Mouse (Mus musculus) lung, embryonic 16.5 days (tissue): Measurements from ENCODE around the gene Meis2. TPM values are rescaled to one million over a fixed set of nuclear protein-coding genes. Genes with fewer than 3 reads are reported as not detected.

Experiments used
- ATAC-seq: fragments of 200-750 bp; cut with Nextera tagmentation; 2 replicates; pipeline ENCODE4 v1.8.0; 2017; ENCODE audit warnings: low read depth, mild to moderate bottlenecking, moderate library complexity
- H3K27ac ChIP-seq: fragments of 300-500 bp; sonication (generic); 2 replicates; pipeline ENCODE4 v1.5.1; 2014; ENCODE audit warnings: mild to moderate bottlenecking, control low read depth, low read length
- H3K27me3 ChIP-seq: fragments of 300-500 bp; sonication (generic); 2 replicates; pipeline ENCODE4 v1.6.1; 2014; ENCODE audit warnings: low read depth, low read length, mixed read lengths; ENCODE audit not compliant: control insufficient read depth, insufficient read depth
- H3K36me3 ChIP-seq: fragments of 300-500 bp; sonication (generic); 2 replicates; pipeline ENCODE4 v1.6.1; 2014; ENCODE audit warnings: low read length; ENCODE audit not compliant: control insufficient read depth, insufficient read depth
- H3K4me1 ChIP-seq: fragments of 300-500 bp; sonication (generic); replicated peaks from 2 replicates; pipeline ENCODE4 v1.6.1; 2014; ENCODE audit warnings: low read length, mixed read lengths; ENCODE audit not compliant: control insufficient read depth, insufficient read depth
- H3K4me2 ChIP-seq: fragments of 300-500 bp; sonication (generic); 2 replicates; pipeline ENCODE4 v1.6.1; 2014; ENCODE audit warnings: low read depth, low read length, control low read depth
- H3K4me3 ChIP-seq: fragments of 300-500 bp; sonication (generic); 2 replicates; pipeline ENCODE4 v1.5.1; 2014; ENCODE audit warnings: mild to moderate bottlenecking, low read length, control low read depth
- H3K9ac ChIP-seq: fragments of 300-500 bp; sonication (generic); 2 replicates; pipeline ENCODE4 v1.6.1; 2014; ENCODE audit warnings: low read length, control low read depth
- H3K9me3 ChIP-seq: fragments of 300-500 bp; sonication (generic); 2 replicates; pipeline ENCODE4 v1.6.1; 2016; ENCODE audit warnings: low read length; ENCODE audit not compliant: control insufficient read depth
- WGBS: fragments of 180-500 bp; shearing (Covaris S2); extraction: QIAGEN DNeasy Blood & Tissue Kit; methylation state at CpG from one replicate; pipeline ENCODE4 v1.1.7; 2014; 5-methylcytosine and 5-hydroxymethylcytosine counted together
- polyA plus RNA-seq: library from polyadenylated mRNA; unstranded; fragments of >200 nt; fragmentation: Nextera tagmentation; extraction: Ambion mirVana; gene quantifications from 2 replicates; pipeline ENCODE4 v1.2.1, GENCODE M21; 2015

Gene Meis2
- polyA plus RNA-seq, 1 experiment from 2014 or later, result 24.2 TPM

DNA sequence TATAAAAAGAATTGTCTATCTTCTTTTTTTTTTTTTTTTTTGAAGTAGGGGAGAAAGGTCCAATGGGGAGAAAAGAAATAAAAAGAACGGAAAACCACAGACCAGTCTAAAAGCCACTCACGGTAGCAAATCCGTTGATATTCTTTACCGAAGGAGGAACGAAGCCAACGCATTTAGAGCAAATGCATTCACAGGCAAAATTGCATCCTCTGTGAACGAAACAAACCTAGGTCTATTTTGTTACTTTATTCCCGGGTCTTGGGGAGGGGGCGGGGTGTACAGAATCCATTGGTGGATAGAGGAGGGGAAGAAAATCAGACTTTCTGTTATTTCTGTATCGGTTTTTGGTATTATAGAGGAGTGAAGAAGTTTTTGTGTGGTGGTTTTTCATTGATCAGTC, 206.7 kb downstream of the Meis2 start:
- Histone ChIP-seq H3K27ac (no peak overlapping the region), H3K36me3 (no peaks in the 10 kb centered on the region), H3K4me2 (0 out of 2 replicates have a peak overlapping the region, but pooled peaks have one; percentile 63), H3K4me1 (peaks cover 18% of the 10 kb centered on the region), H3K27me3 (peaks cover 35% of the 10 kb centered on the region), H3K9me3 (no peaks in the 10 kb centered on the region), H3K4me3 (no peak overlapping the region), H3K9ac (no peak overlapping the region)
- 18% methylated on average over 10 of the region's 10 CpGs for WGBS
- ATAC-seq, result no peak

DNA sequence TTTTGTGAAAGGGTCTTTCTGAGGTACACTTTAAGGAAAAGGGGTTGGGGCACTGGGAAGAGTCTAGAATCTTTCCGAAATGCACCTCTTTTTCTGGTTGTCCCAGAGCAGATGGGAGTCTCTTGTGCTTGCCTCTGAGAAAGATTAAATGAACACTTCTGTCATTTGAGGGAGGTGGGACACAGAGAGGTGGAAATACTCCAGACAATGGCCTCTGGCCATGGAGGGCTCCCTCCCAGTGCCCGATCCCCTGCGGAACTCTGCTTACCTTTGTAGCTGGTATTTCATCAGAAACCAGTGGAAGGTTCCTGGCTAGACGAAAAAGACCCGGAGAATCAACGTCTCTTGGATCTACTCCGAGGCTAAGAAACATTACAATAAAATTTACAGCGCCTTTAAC, 207.4 kb downstream of the Meis2 start:
- Histone ChIP-seq H3K9me3 (no peaks in the 10 kb centered on the region), H3K4me1 (peaks cover 18% of the 10 kb centered on the region), H3K27me3 (peaks cover 41% of the 10 kb centered on the region), H3K4me3 (no peak overlapping the region), H3K4me2 (no peak overlapping the region), H3K9ac (no peak overlapping the region), H3K36me3 (no peaks in the 10 kb centered on the region), H3K27ac (no peak overlapping the region)
- WGBS, result 38% methylated on average over 8 of the region's 8 CpGs
- no peak for ATAC-seq

DNA sequence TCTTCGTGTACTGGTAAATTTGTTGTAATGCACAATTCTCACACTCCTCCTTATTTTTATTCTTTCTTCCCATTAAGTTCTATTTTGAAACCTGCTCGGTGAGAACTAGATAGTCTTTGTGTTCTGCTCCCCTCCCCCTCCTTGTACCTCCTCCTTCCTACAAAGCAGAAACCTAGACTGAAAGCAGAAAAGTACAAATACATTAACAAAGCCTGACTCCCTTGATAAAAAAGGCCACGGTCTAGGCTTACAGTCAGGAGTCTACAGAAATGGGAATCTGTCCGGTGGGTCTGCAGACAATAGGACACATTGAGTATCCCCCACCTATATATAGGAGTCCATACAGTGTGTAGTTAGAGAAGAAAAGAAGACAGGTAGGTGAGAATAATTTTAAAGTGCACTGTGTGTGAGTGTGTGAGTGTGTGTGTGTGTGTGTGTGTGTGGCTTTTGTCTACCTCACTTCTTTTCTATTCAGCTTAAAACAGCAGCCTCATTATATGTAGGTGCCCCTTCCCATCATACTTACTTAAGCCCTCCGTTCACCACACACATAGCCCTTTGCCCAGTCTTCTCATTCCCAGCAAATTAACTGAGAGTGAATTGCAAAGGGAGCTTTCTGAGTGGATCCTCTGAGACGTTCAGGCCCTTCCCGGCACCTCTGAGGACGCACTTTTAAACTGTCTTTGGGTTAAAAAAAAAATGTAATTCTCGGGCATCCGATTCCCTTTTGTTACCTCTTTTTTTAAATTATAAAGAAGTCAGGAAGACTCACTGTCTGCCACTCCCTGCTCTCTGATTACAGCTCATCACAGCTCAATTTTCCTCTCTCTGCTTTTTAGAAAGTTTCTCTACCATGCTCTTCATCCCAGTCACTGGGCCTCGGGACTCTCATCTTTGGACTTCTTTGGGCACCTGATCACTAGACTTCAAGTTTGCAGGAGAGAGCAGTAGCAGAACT, 208.2 kb downstream of the Meis2 start:
- H3K4me1 ChIP-seq, result peaks cover 22% of the 10 kb centered on the region
- 43% methylated on average over 11 of the region's 11 CpGs for WGBS
- no peak for ATAC-seq
- H3K9ac ChIP-seq, result no peak overlapping the region
- no peak overlapping the region for H3K27ac ChIP-seq
- no peak overlapping the region for H3K4me3 ChIP-seq
- H3K27me3 ChIP-seq, result peaks cover 49% of the 10 kb centered on the region
- no peak overlapping the region for H3K4me2 ChIP-seq
- no peaks in the 10 kb centered on the region for H3K36me3 ChIP-seq
- no peaks in the 10 kb centered on the region for H3K9me3 ChIP-seq

DNA sequence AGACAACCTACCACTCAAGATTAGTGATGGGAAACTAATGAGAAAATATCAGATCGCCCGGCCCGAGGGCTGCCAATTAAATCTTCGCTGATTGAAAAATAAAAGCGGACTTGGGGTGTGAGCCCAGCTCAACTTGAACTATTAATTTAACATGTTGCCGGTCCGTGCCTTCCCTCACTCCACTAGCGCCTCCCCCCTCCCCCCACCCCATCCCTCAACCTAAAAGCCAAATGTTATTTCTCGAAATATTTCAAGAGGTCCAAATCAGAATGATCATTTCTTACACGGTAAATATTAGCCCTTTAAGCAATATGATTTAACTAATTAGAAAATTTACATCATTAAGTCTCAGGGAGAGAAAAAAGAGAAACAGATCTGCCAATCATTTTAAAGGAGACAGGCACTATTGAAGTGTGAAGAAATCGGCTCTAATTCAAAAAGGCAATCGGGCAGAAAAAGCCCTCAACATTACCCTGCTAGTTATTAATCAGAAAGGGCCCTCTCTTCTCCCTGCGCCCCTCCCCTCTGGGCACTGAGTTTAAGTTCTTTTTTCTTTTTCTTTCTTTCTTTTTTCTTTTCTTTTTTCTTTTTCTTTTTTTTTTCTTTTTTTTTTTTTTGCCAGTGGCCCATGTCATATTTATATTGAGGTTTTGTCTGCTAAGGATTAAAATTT, 209.1 kb downstream of the Meis2 start:
- H3K4me3 ChIP-seq, result peak overlapping the region; percentile 40
- peaks cover 58% of the 10 kb centered on the region for H3K27me3 ChIP-seq
- H3K27ac ChIP-seq, result no peak overlapping the region
- H3K4me2 ChIP-seq, result peak overlapping the region; percentile 59
- H3K9ac ChIP-seq, result no peak overlapping the region
- H3K9me3 ChIP-seq, result no peaks in the 10 kb centered on the region
- no peak for ATAC-seq
- peaks cover 24% of the 10 kb centered on the region for H3K4me1 ChIP-seq
- 7% methylated on average over 13 of the region's 13 CpGs for WGBS
- H3K36me3 ChIP-seq, result no peaks in the 10 kb centered on the region

DNA sequence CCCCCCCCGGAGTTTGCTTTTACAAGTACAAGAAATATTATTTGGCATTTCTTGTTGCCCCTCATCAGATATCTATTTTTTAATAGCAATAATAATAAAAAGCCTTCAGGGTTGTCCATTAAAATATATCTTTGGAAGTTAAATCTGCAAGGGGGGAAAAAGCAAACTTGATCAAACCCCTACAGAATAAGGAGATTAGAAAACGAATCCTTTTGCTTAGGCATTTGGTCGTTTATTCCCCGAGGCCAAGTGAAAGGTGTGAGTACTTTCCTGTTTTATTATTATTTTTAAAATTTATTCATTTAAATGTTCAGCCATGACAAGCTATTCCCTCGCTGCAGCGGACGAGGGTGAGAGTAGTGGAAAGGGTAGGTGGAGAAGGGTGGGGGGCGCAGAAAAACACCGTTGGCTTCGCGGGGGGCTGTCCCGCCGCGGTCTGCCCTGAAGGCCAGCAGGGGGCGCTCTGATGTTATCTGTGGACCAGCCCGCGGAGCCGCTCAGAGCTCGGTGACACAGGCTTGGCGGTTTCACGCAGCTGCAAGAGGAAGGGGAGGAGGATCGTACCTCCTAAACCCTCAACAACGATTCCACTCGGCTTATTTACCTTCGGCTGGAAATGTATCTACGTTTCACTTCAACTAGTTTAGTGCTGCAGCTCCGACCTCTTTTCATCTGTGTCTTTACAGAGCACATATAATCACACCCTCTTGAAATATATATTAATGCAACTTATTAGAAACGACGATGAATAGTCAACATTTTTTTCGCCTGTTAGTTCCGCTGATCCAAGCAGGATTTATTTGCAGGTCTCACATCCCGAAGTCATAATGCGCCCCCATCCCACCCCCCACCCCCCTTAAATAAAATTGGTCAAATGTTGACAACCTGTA, 209.9 kb downstream of the Meis2 start:
- Histone ChIP-seq H3K27me3 (peaks cover 60% of the 10 kb centered on the region), H3K4me3 (peak overlapping the region; percentile 40), H3K4me2 (peak overlapping the region; percentile 59), H3K36me3 (no peaks in the 10 kb centered on the region), H3K4me1 (peaks cover 20% of the 10 kb centered on the region), H3K9ac (no peak overlapping the region), H3K9me3 (no peaks in the 10 kb centered on the region), H3K27ac (no peak overlapping the region)
- ATAC-seq, result peak; percentile 82
- under 1% methylated on average over 33 of the region's 33 CpGs for WGBS

DNA sequence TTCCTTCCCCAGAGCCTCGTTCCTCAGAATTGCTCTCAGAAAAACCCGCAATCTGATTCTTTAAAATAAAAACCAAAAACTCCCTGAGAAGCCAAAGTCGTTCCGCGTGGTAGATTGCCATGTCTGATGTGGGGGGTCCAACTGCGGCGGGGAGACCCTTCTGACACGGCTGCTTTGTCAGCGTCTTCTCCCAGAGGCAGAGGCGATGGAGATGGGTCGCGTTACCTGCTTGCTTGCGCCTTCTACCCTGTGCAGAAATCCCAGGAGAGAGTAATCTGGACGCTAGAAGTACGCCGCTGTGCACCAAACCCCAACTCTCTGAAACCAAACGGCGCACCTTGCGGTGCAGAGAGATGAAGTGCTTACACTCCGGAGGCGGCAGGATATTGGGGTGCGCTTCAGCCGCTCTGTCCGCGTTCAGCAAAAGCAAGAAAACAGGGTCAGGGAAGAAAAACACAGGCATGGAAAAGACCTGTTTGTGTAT, 210.8 kb downstream of the Meis2 start:
- Histone ChIP-seq H3K9ac (no peak overlapping the region), H3K27ac (no peak overlapping the region), H3K9me3 (no peaks in the 10 kb centered on the region), H3K27me3 (peaks cover 66% of the 10 kb centered on the region), H3K4me2 (peak overlapping the region; percentile 30), H3K4me3 (0 out of 2 replicates have a peak overlapping the region, but pooled peaks have one; percentile 1), H3K36me3 (no peaks in the 10 kb centered on the region), H3K4me1 (peaks cover 12% of the 10 kb centered on the region)
- 3% methylated on average over 25 of the region's 25 CpGs for WGBS
- no peak for ATAC-seq

DNA sequence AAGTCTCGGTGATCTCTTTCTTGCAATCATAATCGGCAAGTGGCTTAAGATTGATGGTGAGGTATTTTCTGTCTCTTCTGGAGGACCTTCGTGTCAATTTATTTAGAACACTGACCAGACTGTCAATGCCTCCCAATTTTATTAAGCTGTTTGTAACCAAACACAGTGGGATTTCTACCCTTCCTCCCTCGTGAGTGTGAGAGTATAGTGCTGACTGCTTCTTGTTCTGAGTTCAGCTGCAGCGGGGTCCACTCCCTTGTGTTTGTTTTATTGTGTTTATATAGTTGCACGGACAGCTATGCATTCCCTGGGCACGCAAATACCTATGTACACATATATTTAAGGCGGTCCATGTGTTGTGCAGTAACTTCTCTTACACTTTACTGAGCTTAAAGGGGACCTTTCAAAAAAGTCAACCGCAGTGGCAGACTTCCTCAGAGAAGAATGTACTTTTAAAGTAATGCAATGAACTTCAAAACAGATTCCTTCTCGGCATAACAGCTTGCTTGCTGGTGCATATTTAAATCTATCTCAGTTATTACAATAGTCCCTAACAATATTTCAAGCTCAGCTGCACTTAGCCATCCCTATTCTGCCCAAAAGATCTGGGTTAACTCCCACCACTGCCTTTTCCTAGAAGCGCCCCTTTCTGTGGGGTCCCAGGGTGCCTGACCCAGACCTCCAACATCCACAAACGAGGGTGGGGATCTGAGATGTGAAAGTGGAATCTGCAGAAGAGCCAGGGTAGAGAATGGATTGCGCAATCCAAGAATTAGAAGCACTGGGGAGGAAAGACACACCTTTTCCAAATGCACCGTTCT, 211.4 kb downstream of the Meis2 start:
- Histone ChIP-seq H3K4me1 (peaks cover 6% of the 10 kb centered on the region), H3K4me3 (no peak overlapping the region), H3K27ac (no peak overlapping the region), H3K4me2 (peak overlapping the region; percentile 30; the same call in 1 of the 2 replicates), H3K9ac (no peak overlapping the region), H3K27me3 (peaks cover 59% of the 10 kb centered on the region), H3K9me3 (no peaks in the 10 kb centered on the region), H3K36me3 (no peaks in the 10 kb centered on the region)
- WGBS, result 16% methylated on average over 14 of the region's 14 CpGs
- ATAC-seq, result no peak

DNA sequence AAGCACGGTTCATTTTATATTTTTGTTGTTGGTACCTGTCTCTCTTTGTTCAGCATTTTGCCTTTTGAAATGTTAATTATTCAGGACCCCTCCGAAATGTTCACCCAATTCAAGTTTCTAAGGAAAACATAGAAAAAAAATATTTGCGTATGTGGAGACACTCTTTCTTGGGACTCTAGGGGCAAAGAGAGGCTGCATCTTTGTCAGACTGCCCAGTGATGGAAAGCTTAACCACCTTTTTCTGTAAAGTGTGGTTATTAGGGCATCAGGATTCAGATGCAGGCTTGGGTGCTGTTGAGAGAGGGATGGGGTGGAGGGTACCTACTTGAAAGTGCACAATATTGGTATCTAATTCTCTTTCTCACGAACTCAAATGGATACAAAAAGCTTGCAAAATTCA, 212.4 kb downstream of the Meis2 start:
- Histone ChIP-seq H3K27ac (no peak overlapping the region), H3K4me1 (peaks cover 6% of the 10 kb centered on the region), H3K36me3 (no peaks in the 10 kb centered on the region), H3K9me3 (no peaks in the 10 kb centered on the region), H3K9ac (no peak overlapping the region), H3K27me3 (peaks cover 55% of the 10 kb centered on the region), H3K4me2 (no peak overlapping the region), H3K4me3 (no peak overlapping the region)
- 33% methylated on average over 4 of the region's 4 CpGs for WGBS
- ATAC-seq, result no peak
